In genomic region chr11:70844559-70845456, GRCm38 (mm10) we compare ENCODE assay signal across 8 mouse cellular contexts. TPM values are rescaled to one million over a fixed set of nuclear protein-coding genes. Genes with fewer than 3 reads are reported as not detected.
DNase-seq lines count a peak whose midpoint lies in the region; ATAC-seq lines count a peak whose summit lies in the region.

Gene Rabep1 (plus strand): TSS chr11:70844778.

- no peaks in the 10 kb centered on the region for H3K27me3 ChIP-seq in heart, embryonic 14.5 days (ENCODE audit: control insufficient read depth, insufficient read depth, low read length)
- no peaks in the 10 kb centered on the region for H3K27me3 ChIP-seq in liver, embryonic 13.5 days
- H3K27me3 ChIP-seq in stomach, embryonic 16.5 days (ENCODE audit: control insufficient read depth, insufficient read depth, low read length) = no peaks in the 10 kb centered on the region

- peak; percentile 81 for ATAC-seq in erythroid progenitor cell, adult 5-6 weeks (replicated peaks; ENCODE audit: low FRiP score, poor library complexity, severe bottlenecking)
- peak; percentile 97 for ATAC-seq in heart, embryonic 14.5 days (ENCODE audit: insufficient number of reproducible peaks, insufficient read depth, low FRiP score, low read depth)
- ATAC-seq in liver, embryonic 13.5 days (ENCODE audit: low read depth) = peak; percentile 90
- ATAC-seq in stomach, embryonic 16.5 days (ENCODE audit: insufficient read depth, low FRiP score) = peak; percentile 97

- peak; percentile 91 for DNase-seq in CD4-positive helper T cell, adult 2 months (ENCODE audit: low read depth, low spot score)
- DNase-seq in brain, embryonic 18.5 days (ENCODE audit: low read depth, low spot score) = peak; percentile 84
- peak; percentile 97 for DNase-seq in kidney, postnatal 14 days
- DNase-seq in liver, embryonic 13.5 days = peak; percentile 87
- peak; percentile 98 for DNase-seq in neural tube, embryonic 10.5 days (ENCODE audit: extremely low spot score, low spot score)

- H3K4me3 ChIP-seq in heart, embryonic 14.5 days (ENCODE audit: control insufficient read depth in 1 of 2, insufficient read depth in 1 of 2, low read depth in 1 of 2, low read length in 2 of 2) = peak within 1 kb of the TSS; percentile 79 to 96
- peak within 1 kb of the TSS; percentile 88 for H3K4me3 ChIP-seq in liver, embryonic 13.5 days (replicated peaks)
- peak within 1 kb of the TSS; percentile 78 for H3K4me3 ChIP-seq in stomach, embryonic 16.5 days (replicated peaks; ENCODE audit: low read length)

- peak within 1 kb of the TSS; percentile 82 for H3K4me2 ChIP-seq in heart, embryonic 14.5 days (ENCODE audit: low read length)
- H3K4me2 ChIP-seq in liver, embryonic 13.5 days = peak within 1 kb of the TSS; percentile 92
- H3K4me2 ChIP-seq in stomach, embryonic 16.5 days (ENCODE audit: low read depth, low read length) = peak within 1 kb of the TSS; percentile 66

- H3K9me3 ChIP-seq in heart, embryonic 14.5 days (ENCODE audit: control insufficient read depth, low read length) = no peaks in the 10 kb centered on the region
- H3K9me3 ChIP-seq in liver, embryonic 13.5 days (replicated peaks) = no peaks in the 10 kb centered on the region
- H3K9me3 ChIP-seq in stomach, embryonic 16.5 days (replicated peaks; ENCODE audit: control insufficient read depth, low read length) = no peaks in the 10 kb centered on the region

- no peaks in the 10 kb centered on the region for H3K36me3 ChIP-seq in heart, embryonic 14.5 days (ENCODE audit: control insufficient read depth, insufficient read depth, low read length)
- H3K36me3 ChIP-seq in liver, embryonic 13.5 days = no peaks in the 10 kb centered on the region
- H3K36me3 ChIP-seq in stomach, embryonic 16.5 days (ENCODE audit: control insufficient read depth, insufficient read depth, low read length) = no peaks in the 10 kb centered on the region

- under 1% methylated on average over 74 of the region's 88 CpGs for WGBS in heart, embryonic 14.5 days
- under 1% methylated on average over 81 of the region's 88 CpGs for WGBS in liver, embryonic 13.5 days (ENCODE audit: insufficient replicate concordance)
- under 1% methylated on average over 80 of the region's 88 CpGs for WGBS in stomach, embryonic 16.5 days

- peak within 1 kb of the TSS; percentile 64 to 84 for H3K27ac ChIP-seq in heart, embryonic 14.5 days (replicated peaks in 1 of 2; ENCODE audit: control insufficient read depth in 1 of 2, insufficient read depth in 1 of 2, low read depth in 2 of 2, low read length in 2 of 2)
- peak within 1 kb of the TSS; percentile 84 for H3K27ac ChIP-seq in liver, embryonic 13.5 days
- peak within 1 kb of the TSS; percentile 69 for H3K27ac ChIP-seq in stomach, embryonic 16.5 days (ENCODE audit: low read length)

- H3K9ac ChIP-seq in heart, embryonic 14.5 days (ENCODE audit: low read length) = peak within 1 kb of the TSS; percentile 96
- H3K9ac ChIP-seq in liver, embryonic 13.5 days = peak within 1 kb of the TSS; percentile 92
- H3K9ac ChIP-seq in stomach, embryonic 16.5 days (ENCODE audit: low read length) = peak within 1 kb of the TSS; percentile 95

- peaks cover 5 to 8% of the 10 kb centered on the region in 2 experiments for H3K4me1 ChIP-seq in heart, embryonic 14.5 days (ENCODE audit: control insufficient read depth in 2 of 2, insufficient read depth in 2 of 2, low read length in 2 of 2)
- peaks cover 41% of the 10 kb centered on the region for H3K4me1 ChIP-seq in liver, embryonic 13.5 days (replicated peaks)
- H3K4me1 ChIP-seq in stomach, embryonic 16.5 days (ENCODE audit: control insufficient read depth, insufficient read depth, low read length) = peaks cover 17% of the 10 kb centered on the region; the same call in 1 of the 2 replicates

RNA-seq across cellular contexts. Expression of gene Rabep1, which starts in this region (rescaled TPM):
- 6.5 and 8.0 TPM in 2 replicates for total RNA-seq in erythroid progenitor cell, adult 5-6 weeks (2015; ENCODE audit: low replicate concordance)
- 20.9 and 23.0 TPM in 2 replicates for total RNA-seq in erythroid progenitor cell, adult 5-6 weeks (2017; ENCODE audit: low replicate concordance)
- 27.6 and 27.7 TPM in 2 replicates for polyA plus RNA-seq in heart, embryonic 14.5 days (2014; fragmentation: Nextera tagmentation; extraction: Ambion mirVana)
- polyA plus RNA-seq in liver, embryonic 13.5 days (2015; fragmentation: Nextera tagmentation; extraction: Ambion mirVana) = 17.6 and 18.6 TPM in 2 replicates
- polyA plus RNA-seq in stomach, embryonic 16.5 days (2015; fragmentation: Nextera tagmentation; extraction: Ambion mirVana) = 22.2 and 27.5 TPM in 2 replicates

Comparison
In these comparisons a context has a peak if more than half of its experiments do, and no peak if none do; other contexts are left out.
1. Peak in every context shown above with its lines: DNase-seq, ATAC-seq, H3K4me3 ChIP-seq and H3K27ac ChIP-seq.